Mouse (Mus musculus) left cerebral cortex, adult 9 months (tissue): ENCODE measurements at regions not wholly inside any gene's neighbourhood (a gene's known extent, or its start where the extent isn't known, plus 50 kb on each side); places are given as distances from the start of the nearest gene placed in this dataset.

Source experiments
- DNase-seq, 2 experiments: peaks; one replicate each; pipeline ENCODE4 v3.0.0; 2022; ENCODE audit warnings: low spot score in 2 of 2

DNA sequence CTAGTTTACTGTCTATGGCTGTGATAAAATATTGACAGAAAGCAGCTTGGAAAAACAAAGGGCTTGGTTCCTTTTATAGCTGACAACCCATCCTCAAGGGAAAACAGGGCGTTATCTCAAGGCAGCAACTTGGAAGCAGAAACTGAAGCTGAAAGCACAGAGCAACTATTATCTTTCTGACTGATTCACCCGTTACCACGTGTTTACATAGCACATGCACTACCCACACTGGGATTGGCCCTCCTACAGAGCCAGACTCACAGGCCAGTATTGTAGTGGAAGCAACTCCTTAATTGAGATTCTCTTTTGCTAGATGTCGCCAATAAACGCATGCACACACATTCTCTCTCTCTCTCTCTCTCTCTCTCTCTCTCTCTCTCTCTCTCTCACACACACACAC lies 465.5 kb downstream of the Pros1 start:
- no peak for DNase-seq

DNA sequence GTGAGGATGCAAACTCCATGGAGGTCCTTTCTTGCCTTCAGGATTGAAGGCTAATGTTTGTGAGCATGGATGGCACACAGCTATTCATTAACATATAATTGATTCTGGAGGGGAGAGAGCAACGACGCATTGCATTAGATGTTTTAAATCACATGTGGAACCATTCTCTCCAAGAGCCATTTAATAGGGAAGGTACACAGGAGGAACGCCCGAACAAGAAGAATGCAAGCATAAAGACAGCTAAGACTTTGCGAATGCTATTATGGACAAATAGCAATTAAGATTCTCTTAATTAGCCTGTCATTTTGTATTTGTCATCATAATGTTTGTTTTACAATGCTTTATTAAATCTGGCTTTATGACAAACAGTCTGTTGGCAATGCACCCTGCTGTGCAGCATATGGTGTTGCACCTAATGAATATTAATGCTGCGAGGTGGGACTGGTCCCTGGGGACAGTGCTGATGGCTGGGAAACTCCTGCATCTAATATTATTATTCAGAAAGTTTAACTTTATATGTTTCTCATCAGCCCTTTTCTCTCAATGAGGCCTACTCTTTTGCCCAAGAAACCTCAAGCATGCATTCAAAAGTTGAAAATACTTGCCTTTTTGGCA lies 497.5 kb downstream of the Pros1 start:
- no peak for DNase-seq

DNA sequence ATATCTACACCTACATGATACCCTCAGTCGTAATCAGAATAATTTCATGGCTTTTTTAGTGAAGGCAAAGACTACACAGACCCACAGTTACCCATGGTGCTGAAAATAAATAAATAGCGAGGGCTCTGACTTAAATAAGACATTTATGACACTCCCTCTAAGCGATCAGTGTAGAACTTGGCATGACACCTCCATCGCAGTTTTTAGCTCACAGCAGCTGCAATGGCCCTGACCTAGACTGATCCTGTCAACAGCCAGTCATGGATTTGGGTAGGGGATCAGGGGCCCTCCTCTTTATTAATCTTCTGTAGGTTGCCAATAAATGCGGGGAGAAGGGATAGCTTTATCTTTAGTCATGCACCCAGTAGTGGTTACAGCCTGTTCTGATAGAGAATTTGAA lies 494.1 kb downstream of the Epha3 start:
- DNase-seq, result no peak

DNA sequence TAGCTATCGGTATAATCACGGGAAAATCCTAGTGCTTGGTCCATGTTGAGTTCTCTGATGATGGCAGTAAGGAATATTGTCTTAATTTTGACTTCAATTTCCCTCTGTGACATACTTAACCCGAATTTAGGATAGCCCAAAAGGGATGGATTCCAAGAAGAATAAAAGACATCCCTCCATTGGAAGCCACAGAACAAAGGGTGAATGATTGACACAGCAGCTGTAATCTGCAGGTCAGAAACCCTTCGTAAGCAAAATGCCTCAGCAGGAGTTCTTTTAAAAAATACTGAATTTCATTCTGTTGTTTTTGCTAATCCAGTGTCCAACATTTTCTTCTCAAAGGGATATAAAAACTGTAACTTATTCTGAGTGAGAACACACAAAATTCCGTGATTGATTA lies 492.7 kb downstream of the Epha3 start:
- DNase-seq, result no peak

DNA sequence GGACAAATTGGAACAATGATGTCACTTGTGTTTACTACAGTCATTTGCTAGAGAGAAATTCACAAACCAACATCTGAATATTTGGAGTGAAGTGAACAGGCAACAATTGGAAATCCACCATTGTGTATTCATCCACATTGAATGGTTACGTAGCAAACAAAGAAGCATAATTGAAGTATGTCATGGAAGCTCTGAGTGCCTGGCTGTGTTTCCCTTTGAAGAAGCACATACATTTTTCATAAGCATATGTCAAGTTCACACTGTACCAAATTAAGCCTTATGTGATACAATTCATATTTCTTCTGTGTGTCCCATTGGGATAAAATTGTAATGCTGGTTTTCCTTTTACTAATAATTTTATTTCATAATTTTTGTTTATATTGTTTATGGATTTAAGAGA lies 459.0 kb downstream of the Epha3 start:
- DNase-seq, result no peak

DNA sequence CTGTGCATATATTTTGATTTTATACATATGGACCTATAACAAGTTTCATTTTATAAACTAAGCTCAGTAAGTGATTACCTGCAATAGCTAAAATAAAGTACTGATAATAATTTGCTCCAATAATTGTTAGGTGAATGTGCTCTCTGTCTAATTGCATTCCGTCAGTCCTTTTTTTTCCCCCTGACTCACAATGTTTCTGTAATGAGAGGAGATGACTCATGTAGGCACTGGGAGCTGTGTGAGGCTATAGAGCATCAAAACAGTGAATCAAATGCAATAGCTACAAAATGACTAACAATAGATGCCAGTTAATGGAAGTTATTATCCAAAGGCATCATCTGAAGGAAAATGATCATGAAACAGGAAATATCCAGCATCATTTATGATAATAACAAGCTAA lies 451.3 kb downstream of the Epha3 start:
- no peak for DNase-seq

DNA sequence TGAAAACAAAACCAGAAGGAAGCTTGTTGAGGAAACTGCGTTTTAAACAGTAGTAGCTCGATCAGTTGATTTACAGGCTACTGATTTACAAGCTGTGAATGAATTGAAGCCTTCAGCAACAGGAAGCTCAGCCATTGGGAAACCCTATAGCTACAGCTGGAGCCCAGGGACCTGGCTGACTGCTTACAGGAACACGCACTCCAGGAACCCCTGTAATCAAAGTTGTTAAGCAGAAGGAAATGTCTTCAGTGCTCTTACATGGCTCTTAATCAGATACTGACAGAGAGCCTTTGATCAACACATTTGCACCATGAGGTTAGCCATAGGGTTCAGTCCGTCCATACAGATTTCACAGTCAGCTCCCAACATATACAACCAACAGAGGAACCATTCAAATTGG lies 411.7 kb downstream of the Epha3 start:
- no peak for DNase-seq

DNA sequence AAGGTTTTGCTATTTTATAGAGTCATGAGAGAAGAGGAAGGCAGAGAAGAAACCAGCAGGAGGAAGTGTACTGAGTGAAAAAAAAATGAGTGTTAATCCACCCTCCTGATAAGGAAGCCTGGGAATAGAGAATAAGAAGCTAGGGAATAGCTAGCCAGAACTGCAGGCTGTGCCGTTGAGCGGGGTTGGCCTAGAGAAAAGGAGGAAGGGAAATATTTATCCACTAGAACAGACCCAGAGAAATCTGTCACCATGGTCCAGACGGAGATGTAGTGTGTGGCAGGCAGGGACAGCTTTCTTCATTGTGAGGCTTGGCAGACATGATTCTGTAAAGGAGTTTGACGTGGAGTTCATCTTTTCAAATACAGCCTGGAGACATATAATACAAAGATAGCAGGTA lies 397.4 kb downstream of the Epha3 start:
- no peak for DNase-seq

DNA sequence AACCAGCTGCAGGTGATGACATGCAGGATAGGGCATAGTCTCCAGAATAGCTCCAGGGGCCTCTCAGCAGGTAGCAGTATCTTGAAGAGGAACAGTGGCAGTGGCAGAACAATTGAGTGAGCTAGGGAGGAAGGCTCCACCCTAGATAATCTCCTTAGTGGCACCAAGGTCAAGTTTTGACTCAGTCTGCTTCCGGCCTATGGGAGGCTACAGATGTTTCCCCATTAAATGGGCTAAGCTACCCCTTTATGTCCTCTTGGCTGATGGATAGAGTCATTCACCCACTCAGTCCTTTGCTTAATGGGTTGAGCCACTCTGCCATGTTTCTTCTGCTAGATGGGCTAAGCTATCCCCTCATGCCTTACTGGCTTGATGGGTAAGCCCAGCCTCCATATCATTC lies 395.1 kb downstream of the Epha3 start:
- no peak for DNase-seq
